Mouse (Mus musculus) liver, postnatal 0 days (tissue): ENCODE data around the gene 1700029J07Rik.

Source experiments
- CTCF ChIP-seq: sonication (generic); IDR thresholded peaks from 2 replicates; pipeline ENCODE4 v1.5.1; 2016; ENCODE audit warnings: antibody characterized with exemption, low read depth
- EP300 ChIP-seq: IDR thresholded peaks from 2 replicates; pipeline ENCODE4 v1.6.1; 2016; ENCODE audit warnings: antibody characterized with exemption, low read depth, mild to moderate bottlenecking

DNA sequence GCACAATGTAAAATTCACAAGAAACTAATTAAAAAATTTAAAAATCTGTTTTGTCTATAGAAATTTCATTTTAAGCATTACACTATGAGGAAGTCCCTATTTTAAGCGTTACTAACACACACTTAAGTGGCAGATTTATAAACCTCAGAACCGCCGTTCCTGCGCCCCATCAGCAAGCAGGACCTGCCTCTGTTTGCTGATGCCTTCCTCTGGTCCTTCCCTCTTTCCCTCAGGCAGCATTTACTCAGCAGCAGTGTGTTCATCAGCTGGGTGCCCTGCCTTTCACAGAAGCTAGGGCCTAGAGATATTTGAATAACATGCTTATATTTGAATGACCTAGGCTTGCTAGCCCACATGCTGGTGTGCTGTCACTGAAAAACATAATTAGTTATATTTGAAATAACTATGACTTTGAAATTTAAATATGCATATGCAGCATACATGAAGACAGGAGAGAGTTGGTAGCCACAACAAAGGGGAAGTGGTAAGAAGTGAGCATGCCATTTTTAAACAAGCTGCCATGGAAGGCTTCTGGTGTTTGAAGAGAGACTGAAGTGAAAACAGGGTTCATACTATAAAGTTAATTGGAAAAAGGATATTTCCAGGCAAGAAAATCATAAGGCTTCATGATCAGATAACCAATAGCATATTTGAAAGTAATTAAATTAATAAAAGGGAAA is 15.7 kb upstream of the 1700029J07Rik start:
- TF ChIP-seq CTCF = no peak
- no peak for TF ChIP-seq EP300
